Mouse (Mus musculus): ENCODE data around the gene Rgsl1.

The Rgsl1 gene

DNA sequence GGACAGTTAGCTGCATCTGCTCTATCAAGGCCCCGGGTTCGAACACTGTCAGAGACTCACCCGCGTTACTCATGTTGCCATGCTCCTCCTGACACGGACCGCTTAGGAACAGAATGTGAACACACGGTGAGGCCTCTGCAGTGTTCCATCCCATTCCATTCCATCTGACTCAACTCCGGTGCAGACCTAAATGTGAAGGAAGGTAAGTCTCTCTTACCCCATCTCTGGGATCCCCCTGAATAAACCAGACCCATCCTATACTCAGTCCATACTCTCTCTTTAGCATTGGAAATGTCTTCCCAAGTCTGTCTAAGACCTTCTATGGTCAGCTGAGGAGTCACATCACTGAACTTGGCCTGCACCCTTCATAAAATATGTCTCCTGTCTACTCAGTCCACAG lies at the start of gene Rgsl1:
Rgsl1 (minus strand) TSS at position 101 of the 400 bp plus-strand sequence.
- DNase-seq: no peak

DNA sequence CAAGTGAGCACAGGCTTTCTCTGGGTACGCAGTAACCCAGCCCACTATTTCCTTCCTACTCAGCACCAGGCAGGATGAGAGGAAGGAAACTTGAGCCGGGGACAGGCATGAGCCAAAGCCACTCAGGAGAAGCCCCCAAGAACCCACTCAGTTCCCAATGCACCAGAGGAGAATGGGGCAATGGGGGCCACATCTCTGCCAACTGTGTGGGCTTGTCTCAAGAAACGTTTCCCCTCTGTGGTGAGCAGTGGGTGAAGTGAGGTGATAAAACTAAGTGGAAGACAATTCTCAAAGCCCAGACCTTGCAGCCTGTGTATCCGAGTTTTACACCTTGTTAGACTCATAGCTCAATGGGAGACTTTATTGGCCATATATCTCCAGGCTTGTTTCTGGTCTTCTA lies 47.5 kb upstream of the Rgsl1 start, which contains the start of gene Teddm1a:
Teddm1a (plus strand) TSS at position 301 of the 400 bp plus-strand sequence.
- peak; percentile 55 for DNase-seq

DNA sequence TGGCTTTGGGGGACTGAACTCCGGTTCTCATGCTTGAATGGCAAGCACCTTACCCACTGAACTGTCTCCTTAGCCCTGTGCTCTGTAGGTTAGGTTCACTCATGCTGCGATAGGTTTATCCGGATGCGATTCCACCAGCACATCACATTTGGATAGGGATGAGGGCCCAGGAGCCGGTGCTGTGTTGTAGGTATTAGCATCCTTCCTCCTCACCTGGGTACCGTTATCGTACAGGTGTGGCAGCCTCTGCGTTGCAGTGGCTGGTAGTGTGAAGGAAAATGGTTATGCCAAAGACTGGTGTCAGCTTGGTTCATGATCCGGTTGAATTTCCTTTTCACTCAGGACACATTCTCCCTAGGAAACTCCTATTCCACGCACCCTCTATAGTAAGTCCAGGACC lies 46.2 kb upstream of the Rgsl1 start:
- peak; percentile 85 for DNase-seq

DNA sequence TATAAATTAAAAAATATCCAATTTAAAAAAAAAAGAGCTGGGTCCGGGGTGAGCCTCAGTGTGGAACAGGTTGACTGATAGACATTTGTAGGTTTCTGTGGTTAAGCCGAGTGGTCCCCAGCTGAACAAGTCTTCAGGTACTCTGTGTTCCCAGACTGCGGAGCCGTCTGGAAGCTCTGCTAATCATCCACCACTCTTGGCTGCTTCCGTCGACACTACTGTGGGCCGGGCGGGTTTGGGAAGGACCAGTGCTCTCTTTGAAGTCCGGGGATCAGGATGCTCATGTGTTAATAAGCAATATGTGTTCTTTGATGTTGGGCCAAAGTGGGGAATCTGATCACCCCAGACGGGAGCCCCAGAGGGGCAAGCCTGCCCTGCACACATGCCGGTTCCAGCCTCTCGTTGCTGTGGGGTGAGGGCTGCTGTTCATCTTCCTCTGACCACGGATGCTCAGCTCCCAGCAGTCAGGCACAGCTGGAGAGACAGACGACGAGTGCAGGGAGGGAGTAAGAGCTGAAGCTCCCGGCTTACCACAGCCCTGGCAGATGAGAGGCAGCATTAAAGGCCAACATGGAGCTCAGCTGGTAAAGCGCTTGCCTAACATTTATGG lies 42.2 kb upstream of the Rgsl1 start:
- DNase-seq: peak; percentile 40

DNA sequence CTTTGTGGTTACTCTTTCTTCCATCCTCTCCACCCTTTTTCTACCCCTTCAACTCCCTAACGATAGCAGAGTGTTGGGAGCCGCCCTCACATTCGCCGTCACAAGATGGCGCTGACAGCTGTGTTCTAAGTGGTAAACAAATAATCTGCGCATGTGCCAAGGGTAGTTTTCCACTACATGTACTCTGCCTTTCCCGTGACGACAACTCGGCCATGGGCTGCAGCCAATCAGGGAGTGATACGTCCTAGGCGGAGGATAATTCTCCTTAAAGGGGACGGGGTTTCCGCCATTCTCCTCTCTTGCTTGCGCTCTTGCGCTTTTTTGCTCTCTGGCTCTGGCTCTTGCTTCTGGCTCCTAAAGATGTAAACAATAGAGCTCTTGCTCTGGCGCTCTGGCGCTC lies 36.4 kb upstream of the Rgsl1 start:
- peak; percentile 94 for DNase-seq

DNA sequence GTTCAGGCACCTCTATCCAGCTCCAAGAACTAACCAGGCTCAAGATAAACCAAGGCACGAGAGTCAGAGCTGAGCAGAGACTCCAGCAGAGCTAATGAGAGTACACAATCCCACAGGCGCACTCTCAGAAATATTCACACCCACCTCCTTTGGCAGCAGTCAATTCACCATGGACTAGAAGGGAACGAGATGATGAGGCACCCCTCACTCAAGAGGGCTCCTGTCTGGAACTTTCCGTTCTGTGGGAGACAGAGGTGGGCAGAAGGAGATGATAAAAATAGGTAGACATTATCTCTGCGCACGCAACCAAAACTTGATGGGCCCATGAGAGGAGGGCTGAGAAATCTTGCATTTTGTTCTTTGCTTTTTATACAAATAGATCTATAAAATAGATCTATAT lies 30.1 kb upstream of the Rgsl1 start, which contains the start of gene Teddm1b:
Teddm1b (plus strand) TSS at position 301 of the 400 bp plus-strand sequence.
- DNase-seq: peak; percentile 39

DNA sequence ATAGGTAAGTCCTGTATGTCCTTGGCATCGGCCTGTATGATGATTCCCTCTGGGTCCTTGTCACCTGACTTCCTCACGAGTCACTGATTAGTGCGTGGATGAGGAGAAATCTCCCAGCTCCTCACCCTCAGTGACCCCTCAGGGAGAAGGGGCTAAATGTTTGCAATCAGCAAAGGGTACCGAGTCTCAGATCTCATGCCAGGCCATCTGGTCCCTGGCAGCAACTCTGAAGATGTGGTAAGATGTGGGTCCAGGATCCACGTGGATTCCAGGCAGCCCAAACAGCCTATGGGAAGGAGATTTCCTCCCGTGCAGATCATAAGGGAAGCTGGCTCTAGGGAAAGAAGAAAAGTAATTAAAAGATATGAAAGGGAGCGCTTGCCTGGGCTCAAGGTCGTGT lies 12.0 kb upstream of the Rgsl1 start:
- peak; percentile 77 for DNase-seq

DNA sequence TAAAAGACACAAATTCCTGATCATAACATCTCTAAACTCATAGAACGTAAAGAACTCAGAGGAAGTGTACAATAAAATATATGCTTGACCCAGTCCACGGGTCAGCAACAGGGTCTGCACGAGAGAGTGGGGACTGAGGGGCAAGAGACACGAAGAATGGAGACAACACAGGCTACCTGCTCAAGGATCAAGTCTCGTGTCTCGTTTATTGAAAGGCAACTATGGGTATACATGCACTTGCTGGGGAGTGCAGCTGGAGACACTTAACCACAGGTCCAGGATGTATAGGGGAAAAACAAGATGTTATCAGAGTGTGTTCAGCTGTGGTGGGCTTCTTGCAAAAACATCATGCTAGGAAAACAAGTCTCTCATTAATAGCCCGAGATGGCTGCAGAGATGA lies 8.8 kb upstream of the Rgsl1 start:
- DNase-seq: peak; percentile 41

DNA sequence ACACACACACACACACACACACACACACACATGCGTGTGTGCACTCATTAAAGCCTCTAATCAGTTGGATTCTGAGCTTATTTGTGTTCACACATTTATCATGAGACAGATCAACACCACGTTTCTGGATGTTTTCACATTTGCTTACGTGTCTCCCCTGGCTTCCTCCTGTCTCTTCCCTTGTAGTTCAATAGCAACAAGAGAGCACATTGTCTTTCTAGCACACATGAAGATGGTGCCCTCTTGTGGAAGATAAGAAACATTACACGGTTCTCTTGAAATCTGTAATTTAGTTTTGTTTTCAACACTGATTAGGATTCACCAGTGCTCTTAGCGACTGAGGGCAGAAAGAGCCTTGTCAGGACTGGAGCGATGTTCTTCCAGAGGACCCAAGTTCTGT lies 2.9 kb upstream of the Rgsl1 start:
- peak; percentile 25 for DNase-seq

DNA sequence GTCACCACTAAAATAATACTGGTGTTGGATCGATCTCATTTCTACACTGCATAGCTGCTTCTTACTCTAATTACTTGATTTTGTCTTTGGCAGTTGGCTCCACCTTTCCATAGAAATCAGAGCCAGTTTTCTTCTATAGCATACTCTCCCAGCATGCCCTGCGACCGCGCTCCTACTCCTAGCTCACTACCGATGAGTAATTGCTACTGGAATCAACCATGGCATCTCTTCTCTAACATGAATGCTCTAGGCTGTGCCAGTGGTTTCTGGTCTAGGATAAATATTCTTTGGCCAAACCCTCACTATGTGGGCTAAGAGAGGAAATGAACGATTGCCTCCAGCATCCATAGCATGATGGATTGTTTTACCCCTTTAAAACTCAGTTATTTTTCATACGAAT lies 2.5 kb upstream of the Rgsl1 start:
- peak; percentile 79 for DNase-seq

DNA sequence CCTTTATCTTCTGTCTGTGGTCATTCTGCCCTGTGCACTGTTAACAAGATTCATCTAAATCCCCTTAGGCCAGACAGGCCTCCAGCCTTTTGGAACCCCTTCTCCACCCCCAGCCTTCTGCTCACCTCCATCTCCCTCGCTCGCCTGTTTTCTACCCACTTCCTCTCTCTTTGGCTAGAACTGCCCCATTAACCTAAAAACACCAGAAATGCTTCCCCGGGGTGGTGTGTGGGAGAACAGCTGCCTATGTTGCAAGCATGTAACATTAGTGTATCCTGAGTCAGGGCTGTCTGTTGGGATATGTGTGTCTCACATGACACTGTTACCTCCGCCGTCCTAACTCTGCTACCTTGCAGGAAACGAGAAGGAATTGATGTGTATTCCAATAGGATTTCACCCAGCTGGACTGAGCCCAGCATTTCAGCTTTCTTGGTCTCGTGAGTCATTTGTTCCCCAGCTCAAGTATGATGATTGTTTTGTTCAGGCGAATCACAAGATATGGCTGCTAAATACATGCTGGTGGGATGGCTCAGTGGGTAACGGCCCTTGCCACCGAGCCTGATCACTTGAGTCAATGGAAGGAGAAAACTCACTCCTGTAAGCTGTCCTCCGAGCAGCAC lies 1.7 kb downstream of the Rgsl1 start:
- no peak for DNase-seq

DNA sequence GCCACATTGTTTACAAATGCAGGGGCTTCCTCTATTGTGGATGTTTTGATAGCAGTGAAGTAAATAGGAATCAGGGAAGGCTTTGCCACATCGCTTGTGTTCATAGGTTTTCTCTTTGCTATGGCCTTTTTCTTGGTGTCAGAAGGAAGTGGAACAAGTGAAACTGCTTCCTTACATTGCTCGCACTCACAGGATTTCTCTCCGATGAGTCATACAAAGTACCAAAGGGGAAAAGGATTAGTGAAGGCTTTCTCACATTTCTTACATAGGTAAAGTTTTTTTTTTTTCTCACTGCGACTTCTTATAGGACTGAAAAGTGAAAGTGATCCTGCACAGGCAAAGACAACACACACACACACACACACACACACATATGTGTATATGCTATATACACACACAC lies 7.9 kb downstream of the Rgsl1 start:
- no peak for DNase-seq

DNA sequence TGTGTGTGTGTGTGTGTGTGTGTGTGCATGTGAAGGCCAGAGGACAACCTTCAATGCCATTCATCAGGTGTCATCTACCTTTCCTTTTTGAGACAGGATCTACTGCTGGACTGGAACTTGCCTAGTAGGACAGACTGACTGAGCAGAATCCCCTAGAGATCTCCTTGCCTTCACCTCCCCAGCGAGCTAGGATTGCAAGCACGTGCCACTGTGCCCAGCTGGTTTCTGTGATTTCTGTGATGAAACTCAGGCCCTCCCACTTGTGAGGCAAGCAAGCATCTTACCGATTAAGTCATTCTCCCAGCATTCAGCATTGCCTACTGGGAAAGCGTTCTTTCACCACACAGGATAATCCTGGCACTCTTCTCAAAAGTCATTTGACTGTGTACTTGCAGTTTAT lies 13.2 kb downstream of the Rgsl1 start:
- peak; percentile 64 for DNase-seq

DNA sequence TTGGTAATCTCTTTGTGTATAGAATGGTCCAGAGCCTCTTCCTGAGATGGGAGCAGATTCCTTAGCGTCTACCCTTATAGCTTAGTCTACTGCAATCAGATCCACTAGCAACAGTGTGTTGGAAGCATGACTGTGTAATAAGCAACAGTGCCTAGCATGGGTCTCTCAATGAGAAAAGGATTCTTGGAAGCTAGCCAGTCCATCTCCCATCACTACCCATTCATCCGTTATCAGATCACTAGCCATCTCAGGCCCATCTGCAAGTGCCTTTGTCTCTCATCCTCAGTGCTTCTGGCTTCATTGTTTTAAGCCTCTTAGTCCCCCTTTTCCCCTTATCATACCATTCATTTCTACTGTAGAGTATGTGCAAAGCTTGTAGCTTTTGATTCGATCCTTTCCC lies 23.7 kb downstream of the Rgsl1 start:
- DNase-seq: peak; percentile 49

DNA sequence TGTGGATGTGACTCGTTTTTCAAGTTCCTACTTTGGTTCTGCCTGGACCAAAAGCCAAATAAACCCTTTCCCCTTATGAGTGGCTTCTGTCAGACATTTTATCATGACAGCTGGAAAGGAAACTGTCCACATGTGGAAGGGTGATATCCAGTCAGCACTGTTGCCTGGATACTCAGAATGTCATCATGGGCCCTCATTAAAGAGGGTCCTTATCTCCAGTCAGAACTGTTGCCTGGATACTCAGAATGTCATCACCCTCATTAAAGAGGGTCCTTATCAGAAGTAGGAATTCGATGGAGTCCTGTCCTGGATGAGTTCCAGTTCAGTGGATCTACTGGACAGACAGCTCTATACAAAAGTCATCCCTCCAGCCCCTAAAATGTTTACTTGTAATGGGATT lies 29.7 kb downstream of the Rgsl1 start:
- DNase-seq: peak; percentile 11

DNA sequence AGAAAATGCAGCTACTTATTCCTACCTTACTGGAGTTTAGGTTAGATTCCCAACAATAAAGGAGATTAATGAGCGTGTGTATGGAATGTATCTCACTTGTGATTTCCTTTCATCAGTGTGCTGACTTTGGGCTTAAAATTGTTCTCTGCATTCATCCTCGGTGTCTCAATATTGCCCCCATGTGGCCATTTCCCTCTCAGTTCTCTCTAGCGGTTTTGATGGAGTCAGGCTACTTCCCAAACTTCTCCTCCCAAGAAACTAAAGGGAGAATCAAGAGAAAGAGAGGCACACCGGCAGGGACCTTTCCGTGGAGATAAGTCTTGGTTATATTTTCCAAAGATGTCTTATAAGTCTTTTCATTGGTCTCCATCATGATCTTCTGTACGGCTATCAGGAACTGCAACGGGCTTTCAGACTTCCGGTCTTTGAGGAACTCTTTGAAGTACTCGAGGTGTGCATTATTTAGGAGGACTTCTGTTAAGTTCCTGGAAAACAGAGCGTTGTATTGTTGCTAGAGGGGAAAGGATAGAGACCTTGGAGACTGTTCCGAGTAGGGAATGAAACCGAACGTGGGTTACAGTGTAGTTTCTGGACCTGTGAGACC lies 36.5 kb downstream of the Rgsl1 start:
- DNase-seq: peak; percentile 87

DNA sequence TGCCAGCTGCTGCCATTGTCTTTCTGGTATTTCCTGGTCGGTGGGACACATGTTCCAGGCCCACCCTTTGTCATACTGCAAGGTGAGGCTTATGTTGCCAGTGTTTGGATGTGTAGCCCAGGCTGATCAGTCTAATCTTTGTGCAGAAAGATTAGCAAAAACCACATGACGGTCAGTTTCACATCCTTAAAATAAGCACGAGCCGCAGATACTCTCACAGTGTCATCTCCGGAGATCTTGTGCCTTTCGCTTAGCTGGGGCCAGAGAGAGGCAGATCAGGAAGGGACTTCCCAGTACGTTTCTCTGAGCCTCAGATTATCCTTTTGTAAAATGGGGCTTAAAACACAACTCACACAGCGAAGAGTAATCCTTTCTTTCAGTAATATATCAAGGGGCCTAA lies 40.4 kb downstream of the Rgsl1 start:
- DNase-seq: peak; percentile 94

DNA sequence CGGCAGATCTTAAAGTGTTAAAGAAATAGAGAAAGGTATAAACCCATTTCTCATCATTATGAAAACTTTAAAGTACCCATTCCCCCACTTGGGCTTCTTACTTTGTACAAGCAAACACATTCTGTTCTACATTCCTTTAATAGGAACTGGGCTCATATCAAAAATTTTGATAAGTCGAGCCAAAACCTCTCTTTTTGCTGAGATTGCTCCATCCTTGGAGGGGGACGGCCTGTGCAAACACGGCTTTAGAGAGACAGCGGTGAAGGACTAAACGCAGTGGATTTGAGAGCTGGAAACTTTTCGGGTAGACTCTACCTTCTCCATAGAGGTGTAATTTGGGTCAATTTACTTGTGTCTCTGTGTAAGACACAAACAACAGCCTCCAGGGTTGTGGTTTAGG lies 41.3 kb downstream of the Rgsl1 start:
- peak; percentile 81 for DNase-seq

DNA sequence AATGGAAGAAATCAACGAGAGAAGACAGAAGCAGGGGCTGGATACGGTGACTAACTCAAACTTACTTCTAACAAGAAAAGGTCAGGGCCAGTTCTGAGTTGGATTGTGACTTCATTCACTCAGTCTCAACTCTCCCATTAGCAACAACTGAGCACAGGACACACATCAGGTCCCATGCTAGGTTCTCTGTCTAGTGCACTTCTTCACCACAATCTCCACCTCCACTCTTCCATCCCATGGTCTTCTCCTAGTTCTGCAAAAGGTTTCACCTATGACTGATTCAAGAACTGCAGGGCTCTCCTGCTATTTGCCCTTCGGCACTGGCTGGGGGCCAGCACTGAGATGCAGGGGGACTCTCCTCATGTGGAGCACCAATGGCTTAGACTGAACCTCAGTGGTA lies 49.7 kb downstream of the Rgsl1 start:
- peak; percentile 67 for DNase-seq

DNA sequence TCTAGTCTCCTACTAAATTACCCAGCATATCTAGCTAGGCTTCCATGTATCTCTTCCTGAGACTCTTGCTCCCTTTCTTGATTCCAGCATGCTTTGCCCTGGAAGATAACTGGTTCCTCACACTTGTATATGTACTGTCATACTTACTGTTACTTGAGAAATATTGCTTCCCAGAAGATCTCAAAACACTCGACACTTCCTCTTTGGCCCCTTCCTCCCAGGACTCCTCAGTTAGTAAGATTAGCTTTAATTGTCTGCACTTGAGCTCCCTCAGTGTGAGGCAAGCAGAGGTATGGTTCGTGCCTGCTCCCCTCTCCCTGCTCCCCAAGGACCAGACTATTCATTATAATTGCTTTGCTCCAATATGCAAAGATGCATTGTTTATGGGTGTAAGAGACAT lies 53.2 kb downstream of the Rgsl1 start:
- DNase-seq: peak; percentile 56

DNA sequence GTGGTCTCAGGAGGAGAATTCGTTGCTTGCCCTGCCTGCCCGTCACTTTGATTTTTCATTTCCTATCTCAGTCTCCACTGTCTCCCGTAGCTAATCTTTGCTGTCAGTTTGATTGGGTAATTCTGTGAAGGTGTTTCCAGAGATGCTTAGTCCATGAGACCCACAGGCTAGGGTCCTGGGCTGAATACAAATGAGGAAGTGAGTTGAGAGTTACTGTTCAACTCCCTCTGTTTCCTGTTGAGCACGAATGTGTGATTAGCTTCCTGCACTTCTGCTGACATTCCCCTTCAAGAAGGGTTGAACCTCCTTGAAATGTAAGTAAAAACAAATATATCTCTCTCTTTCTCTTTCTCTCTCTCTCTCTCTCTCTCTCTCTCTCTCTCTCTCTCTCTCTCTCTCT lies 58.3 kb downstream of the Rgsl1 start:
- no peak for DNase-seq

DNA sequence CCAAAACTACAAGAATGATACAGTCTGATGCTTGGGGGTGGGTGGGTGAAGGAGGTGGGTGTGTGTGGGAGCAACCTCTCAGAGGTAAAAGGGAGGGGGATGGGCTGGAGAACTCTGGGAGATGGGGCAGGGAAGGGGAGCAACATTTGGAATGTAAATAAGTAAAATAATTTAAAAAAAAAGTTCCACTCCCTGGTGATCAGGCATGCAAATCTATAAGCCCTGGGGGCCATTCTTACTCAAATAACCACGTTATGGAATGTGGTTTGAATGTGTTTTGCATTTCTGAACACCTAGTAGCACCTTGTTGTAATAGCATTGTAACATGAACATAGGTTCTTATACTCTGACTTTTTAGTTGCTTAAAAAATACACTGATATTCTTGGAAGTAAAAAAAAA lies 60.6 kb downstream of the Rgsl1 start:
- no peak for DNase-seq

DNA sequence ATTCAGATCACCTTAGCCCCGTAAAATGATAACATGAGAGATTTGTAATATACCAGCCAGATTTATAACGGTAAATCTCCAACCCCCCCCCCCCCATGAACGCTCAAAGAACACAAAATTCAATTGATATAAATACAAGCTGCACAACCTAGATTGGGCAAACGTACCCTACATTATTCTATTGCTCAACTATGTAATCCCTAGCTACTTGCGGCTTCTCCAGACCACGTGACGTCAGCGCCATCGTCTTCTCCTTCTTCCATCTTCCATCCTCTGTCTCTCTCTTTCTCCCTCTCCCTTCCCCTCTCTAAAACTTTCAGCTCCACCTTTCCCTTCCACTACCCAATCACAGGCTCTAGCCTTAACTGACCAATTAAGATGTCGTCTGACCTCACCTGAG lies 65.7 kb downstream of the Rgsl1 start:
- no peak for DNase-seq

DNA sequence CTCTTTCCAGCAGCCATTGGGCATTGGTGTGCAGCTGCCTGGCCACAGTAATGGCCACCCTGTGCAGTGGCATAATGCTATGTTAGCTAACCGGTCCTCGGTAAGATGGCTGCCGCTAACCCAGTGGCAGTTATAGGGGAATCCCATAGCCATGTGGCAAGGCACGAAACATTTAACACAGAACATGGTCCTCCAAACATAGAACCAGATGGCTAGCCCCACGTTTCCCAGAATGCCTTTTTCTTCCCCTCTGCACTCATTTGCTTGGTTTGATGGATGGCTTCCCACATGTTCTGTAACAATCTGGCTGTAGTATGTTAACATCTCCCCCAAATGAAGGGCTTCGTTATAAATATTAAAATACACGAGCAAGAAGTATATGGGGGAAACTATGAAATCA lies 67.7 kb downstream of the Rgsl1 start:
- DNase-seq: no peak

DNA sequence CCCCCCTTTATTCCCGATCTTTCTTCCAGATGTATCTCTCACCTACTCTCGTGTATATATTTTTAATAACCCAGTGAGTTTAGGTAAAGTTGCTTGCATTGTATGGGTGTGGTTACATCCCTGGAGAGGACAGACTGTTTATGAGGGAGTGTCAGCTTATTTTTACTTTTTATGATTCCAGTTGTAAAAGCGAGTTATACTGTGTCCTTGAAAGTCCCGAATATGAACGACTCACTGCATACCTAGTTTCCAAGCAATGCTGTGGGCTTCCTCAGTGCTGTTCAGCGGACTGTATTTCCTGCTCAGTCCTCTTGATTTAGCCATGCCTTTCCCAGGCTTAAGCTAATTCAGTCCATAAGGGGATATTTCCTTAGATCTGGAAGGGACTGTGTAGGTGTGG lies 68.8 kb downstream of the Rgsl1 start:
- no peak for DNase-seq

Measured in heart, adult 11 months (tissue).